Mouse (Mus musculus) midbrain, embryonic 13.5 days (tissue): ENCODE results near the gene Gm16513. TPM values are rescaled to one million over a fixed set of nuclear protein-coding genes. Genes with fewer than 3 reads are reported as not detected.
"Not testable (repeated sequence)": the region's sequence is repeated elsewhere in the genome, so short reads cannot be mapped to it uniquely, and the experiment has no call there.

Experiments
- ATAC-seq: fragments of 200-750 bp; cut with Nextera tagmentation; 2 replicates; pipeline ENCODE4 v1.8.0; 2017; ENCODE audit warnings: mild to moderate bottlenecking, moderate TSS enrichment, moderate library complexity
- H3K27ac ChIP-seq: fragments of 300-500 bp; sonication (generic); 2 replicates; pipeline ENCODE4 v1.5.1; 2015; ENCODE audit warnings: inconsistent platforms, mild to moderate bottlenecking, moderate library complexity
- H3K27me3 ChIP-seq: fragments of 300-500 bp; sonication (generic); 2 replicates; pipeline ENCODE4 v1.6.1; 2015; ENCODE audit warnings: mild to moderate bottlenecking, inconsistent platforms
- H3K36me3 ChIP-seq: fragments of 300-500 bp; sonication (generic); 2 replicates; pipeline ENCODE4 v1.6.1; 2015; ENCODE audit warnings: mild to moderate bottlenecking, inconsistent platforms
- H3K4me1 ChIP-seq: fragments of 300-500 bp; sonication (generic); replicated peaks from 2 replicates; pipeline ENCODE4 v1.6.1; 2015; ENCODE audit warnings: inconsistent platforms
- H3K4me2 ChIP-seq: fragments of 300-500 bp; sonication (generic); replicated peaks from 2 replicates; pipeline ENCODE4 v1.6.1; 2015; ENCODE audit warnings: moderate library complexity, mild to moderate bottlenecking, inconsistent platforms
- H3K4me3 ChIP-seq: fragments of 300-500 bp; sonication (generic); replicated peaks from 2 replicates; pipeline ENCODE4 v1.5.1; 2015; ENCODE audit warnings: mild to moderate bottlenecking, inconsistent platforms
- H3K9ac ChIP-seq: fragments of 300-500 bp; sonication (generic); replicated peaks from 2 replicates; pipeline ENCODE4 v1.6.1; 2015; ENCODE audit warnings: mild to moderate bottlenecking, inconsistent platforms
- H3K9me3 ChIP-seq: fragments of 300-500 bp; sonication (generic); 2 replicates; pipeline ENCODE4 v1.6.1; 2016; ENCODE audit warnings: mild to moderate bottlenecking, inconsistent platforms
- WGBS: fragments of 180-500 bp; shearing (Covaris S2); methylation state at CpG from one replicate; pipeline ENCODE4 v1.1.7; 2015; 5-methylcytosine and 5-hydroxymethylcytosine counted together
- polyA plus RNA-seq: library from polyadenylated mRNA; unstranded; fragments of >200 nt; fragmentation: Nextera tagmentation; extraction: Ambion mirVana; gene quantifications from 2 replicates; pipeline ENCODE4 v1.2.1, GENCODE M21; 2015

The Gm16513 gene
- not detected in 2 replicates for polyA plus RNA-seq

DNA sequence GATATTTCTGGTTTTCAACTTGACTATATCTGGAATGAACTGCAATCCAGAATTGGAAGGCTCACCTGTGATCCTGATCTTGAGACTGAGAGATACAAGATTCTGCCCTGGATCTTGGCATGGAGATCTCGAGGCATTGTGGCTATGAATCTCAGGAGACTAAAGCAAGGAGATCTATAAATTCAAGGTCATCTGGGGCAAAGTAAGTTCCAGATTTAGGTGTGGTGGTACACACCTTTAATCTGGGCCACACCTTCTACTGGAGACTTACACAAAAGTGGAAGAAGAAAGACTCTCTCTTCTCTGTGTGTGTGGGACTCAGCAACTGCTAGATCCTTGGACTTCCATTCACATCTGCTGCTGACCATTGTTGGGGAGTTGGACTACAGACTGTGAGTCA lies at the start of gene Gm16513:
Gene Gm16513, plus strand, starts transcription at position 301 of the 400 bp plus-strand sequence.
- no CpG with 5 or more reads among the region's 1 CpGs for WGBS
- not testable (repeated sequence) for ATAC-seq, H3K9ac ChIP-seq, H3K27me3 ChIP-seq, H3K9me3 ChIP-seq, H3K4me2 ChIP-seq, H3K36me3 ChIP-seq, H3K4me3 ChIP-seq, H3K4me1 ChIP-seq, H3K27ac ChIP-seq

Other genes starting within 250 kb of the Gm16513 start
- not detected in 2 replicates for gene Gm6367, start 194.0 kb upstream of the Gm16513 start, polyA plus RNA-seq
- gene Gm7942, start 75.7 kb upstream of the Gm16513 start, polyA plus RNA-seq, result not detected in 2 replicates
- gene Gm10424, start 90.1 kb downstream of the Gm16513 start, polyA plus RNA-seq, result not detected in 2 replicates
- gene Gm3259, start 123.3 kb downstream of the Gm16513 start, polyA plus RNA-seq, result not detected in 2 replicates